ENCODE assay signal across 13 mouse cellular contexts in the genomic region with DNA sequence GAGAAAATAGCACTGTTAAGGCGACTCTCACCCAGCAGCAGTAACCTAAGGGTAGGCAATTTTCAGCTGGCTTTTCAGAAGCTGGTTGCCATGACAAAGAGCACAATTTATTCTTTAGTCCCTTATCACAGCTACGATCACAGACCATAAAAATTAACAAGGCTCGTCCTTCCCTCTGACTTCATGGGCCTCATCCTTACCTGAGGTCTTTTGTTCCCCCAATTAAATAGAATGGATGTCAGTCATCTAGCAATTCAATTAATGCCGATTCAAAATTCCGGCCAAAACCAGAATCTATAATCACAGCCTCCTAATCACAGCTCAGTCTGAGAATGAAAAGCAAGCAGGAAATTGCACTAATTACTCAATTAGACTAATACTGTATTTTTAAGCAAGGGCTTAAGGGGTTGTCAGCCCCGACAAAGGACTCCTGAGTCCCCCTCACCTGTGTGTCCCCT. TPM values are rescaled to one million over a fixed set of nuclear protein-coding genes. Genes with fewer than 3 reads are reported as not detected.
DNase-seq lines count a peak whose midpoint lies in the region; ATAC-seq and TF ChIP-seq lines count a peak whose summit lies in the region.
"Had no signal": no experiment of that assay in that cellular context is flagged by ENCODE, and none has a peak within 500 bp of the region (broad histone marks: within the 10 kb centered on the region; RNA-seq: fewer than 3 reads in every experiment).

No protein-coding gene starts in this region.

- peak overlapping the region; percentile 87 for H3K27ac ChIP-seq in kidney, embryonic 16.5 days (ENCODE audit: low read length)
- peak overlapping the region; percentile 87 for H3K27ac ChIP-seq in embryonic facial prominence, embryonic 15.5 days (replicated peaks)
- H3K27ac ChIP-seq in hindbrain, postnatal 0 days, result peak overlapping the region; percentile 67; the same call in 1 of the 2 replicates
- H3K27ac ChIP-seq in neural tube, embryonic 12.5 days, result peak overlapping the region; percentile 11; the same call in 1 of the 2 replicates

- peaks cover 48% of the 10 kb centered on the region for H3K4me1 ChIP-seq in kidney, embryonic 16.5 days (ENCODE audit: insufficient read depth, low read length)
- H3K4me1 ChIP-seq in embryonic facial prominence, embryonic 15.5 days, result peaks cover 49% of the 10 kb centered on the region
- peaks cover 10% of the 10 kb centered on the region for H3K4me1 ChIP-seq in hindbrain, postnatal 0 days (ENCODE audit: insufficient read depth, low read length)
- peaks cover 48% of the 10 kb centered on the region for H3K4me1 ChIP-seq in neural tube, embryonic 12.5 days

- H3K27me3 ChIP-seq in kidney, embryonic 16.5 days (ENCODE audit: insufficient read depth, low read length), result no peaks in the 10 kb centered on the region
- H3K27me3 ChIP-seq in embryonic facial prominence, embryonic 15.5 days, result no peaks in the 10 kb centered on the region
- no peaks in the 10 kb centered on the region for H3K27me3 ChIP-seq in hindbrain, postnatal 0 days (ENCODE audit: insufficient read depth, low read length)
- no peaks in the 10 kb centered on the region for H3K27me3 ChIP-seq in neural tube, embryonic 12.5 days (replicated peaks)

- H3K4me3 ChIP-seq in kidney, embryonic 16.5 days (ENCODE audit: low read length), result no peak overlapping the region
- H3K4me3 ChIP-seq in embryonic facial prominence, embryonic 15.5 days (replicated peaks), result no peak overlapping the region
- H3K4me3 ChIP-seq in hindbrain, postnatal 0 days (ENCODE audit: low read length), result no peak overlapping the region
- no peak overlapping the region for H3K4me3 ChIP-seq in neural tube, embryonic 12.5 days

- no peak for TF ChIP-seq CTCF in hindbrain, postnatal 0 days (IDR thresholded peaks at IDR 0.05; ENCODE audit: low read depth)

- 27% methylated on average over 6 of the region's 6 CpGs for WGBS in kidney, embryonic 16.5 days
- 49% methylated on average over 6 of the region's 6 CpGs for WGBS in embryonic facial prominence, embryonic 15.5 days
- WGBS in hindbrain, postnatal 0 days, result 29% methylated on average over 6 of the region's 6 CpGs
- WGBS in neural tube, embryonic 12.5 days, result 26% methylated on average over 6 of the region's 6 CpGs

- H3K9me3 ChIP-seq in kidney, embryonic 16.5 days (ENCODE audit: low read length), result no peaks in the 10 kb centered on the region
- H3K9me3 ChIP-seq in embryonic facial prominence, embryonic 15.5 days (replicated peaks), result no peaks in the 10 kb centered on the region
- no peaks in the 10 kb centered on the region for H3K9me3 ChIP-seq in hindbrain, postnatal 0 days (ENCODE audit: low read length)
- H3K9me3 ChIP-seq in neural tube, embryonic 12.5 days, result no peaks in the 10 kb centered on the region

- peak; percentile 16; the same call in 1 of the 2 replicates for ATAC-seq in kidney, embryonic 16.5 days (ENCODE audit: low FRiP score, low TSS enrichment)
- no peak for ATAC-seq in embryonic facial prominence, embryonic 15.5 days (ENCODE audit: insufficient number of reproducible peaks, low FRiP score, low TSS enrichment, low read depth)
- 0 out of 2 replicates have a peak, but pooled peaks have one; percentile 41 for ATAC-seq in hindbrain, postnatal 0 days
- peak; percentile 39; the same call in 1 of the 2 replicates for ATAC-seq in neural tube, embryonic 12.5 days (ENCODE audit: low FRiP score, low read depth)
- ATAC-seq in megakaryocyte progenitor cell, adult 5-6 weeks (replicated peaks; ENCODE audit: poor library complexity), result no peak

- H3K36me3 ChIP-seq in kidney, embryonic 16.5 days (ENCODE audit: insufficient read depth, low read length), result no peaks in the 10 kb centered on the region
- no peaks in the 10 kb centered on the region for H3K36me3 ChIP-seq in embryonic facial prominence, embryonic 15.5 days
- no peaks in the 10 kb centered on the region for H3K36me3 ChIP-seq in hindbrain, postnatal 0 days (ENCODE audit: insufficient read depth, low read length)
- H3K36me3 ChIP-seq in neural tube, embryonic 12.5 days, result no peaks in the 10 kb centered on the region

- DNase-seq in kidney, adult 8-10 months, result no peak
- peak; percentile 37 for DNase-seq in hindbrain, postnatal 0 days (ENCODE audit: low spot score)
- DNase-seq in layer of hippocampus, postnatal 14 days (ENCODE audit: low spot score in 2 of 2), result no peak
- no peak for DNase-seq in gastrocnemius, postnatal 25 days
- DNase-seq: heart, postnatal 14 days; right cerebral cortex, postnatal 25 days; thymus, postnatal 25 days had no signal

- no peak overlapping the region for H3K4me2 ChIP-seq in kidney, embryonic 16.5 days (replicated peaks; ENCODE audit: low read depth, low read length)
- no peak overlapping the region for H3K4me2 ChIP-seq in embryonic facial prominence, embryonic 15.5 days (replicated peaks)
- H3K4me2 ChIP-seq in hindbrain, postnatal 0 days (ENCODE audit: low read depth, low read length), result no peak overlapping the region
- no peak overlapping the region for H3K4me2 ChIP-seq in neural tube, embryonic 12.5 days (replicated peaks)

- no peak overlapping the region; the same call in 1 of the 2 replicates for H3K9ac ChIP-seq in kidney, embryonic 16.5 days (replicated peaks; ENCODE audit: low read length)
- H3K9ac ChIP-seq in embryonic facial prominence, embryonic 15.5 days, result no peak overlapping the region
- H3K9ac ChIP-seq in hindbrain, postnatal 0 days (replicated peaks; ENCODE audit: low read length), result no peak overlapping the region
- no peak overlapping the region for H3K9ac ChIP-seq in neural tube, embryonic 12.5 days

RNA-seq across cellular contexts. Expression of a gene that starts 15.4 kb away (rescaled TPM):
- polyA plus RNA-seq in kidney, embryonic 16.5 days (2015; fragmentation: Nextera tagmentation; extraction: Ambion mirVana), result 1.8 and 2.4 TPM in 2 replicates
- polyA plus RNA-seq in embryonic facial prominence, embryonic 15.5 days (2015; fragmentation: Nextera tagmentation; extraction: Ambion mirVana), result 0.98 and 1.2 TPM in 2 replicates
- total RNA-seq in hindbrain, postnatal 0 days (2014; rRNA removed), result 0.68 and 0.84 TPM in 2 replicates
- polyA plus RNA-seq in hindbrain, postnatal 0 days (2015; fragmentation: Nextera tagmentation; extraction: Ambion mirVana), result 0.40 and 0.68 TPM in 2 replicates
- polyA plus RNA-seq in neural tube, embryonic 12.5 days (2016; fragmentation: Nextera tagmentation; extraction: Ambion mirVana), result 0.18 and 0.37 TPM in 2 replicates
- total RNA-seq in megakaryocyte progenitor cell, adult 5-6 weeks (2015), result not detected in 2 replicates
- total RNA-seq in megakaryocyte progenitor cell, adult 5-6 weeks (2017), result not detected in 2 replicates
- not detected for total RNA-seq in layer of hippocampus, postnatal 14 days (2021)
- total RNA-seq in gastrocnemius, postnatal 25 days (2021), result not detected
- total RNA-seq: layer of hippocampus, postnatal 25 days; megakaryocyte, adult 5-6 weeks had no signal

RNA-seq across cellular contexts. Expression of a gene that starts 39.1 kb away (rescaled TPM):
- 20.6 and 21.6 TPM in 2 replicates for polyA plus RNA-seq in kidney, embryonic 16.5 days (2015; fragmentation: Nextera tagmentation; extraction: Ambion mirVana)
- 30.9 and 33.1 TPM in 2 replicates for polyA plus RNA-seq in embryonic facial prominence, embryonic 15.5 days (2015; fragmentation: Nextera tagmentation; extraction: Ambion mirVana)
- total RNA-seq in hindbrain, postnatal 0 days (2014; rRNA removed), result 6.1 and 9.8 TPM in 2 replicates
- 8.2 TPM in 2 replicates for polyA plus RNA-seq in hindbrain, postnatal 0 days (2015; fragmentation: Nextera tagmentation; extraction: Ambion mirVana)
- 17.9 and 21.6 TPM in 2 replicates for polyA plus RNA-seq in neural tube, embryonic 12.5 days (2016; fragmentation: Nextera tagmentation; extraction: Ambion mirVana)
- 7.5 and 10.2 TPM in 2 replicates for total RNA-seq in megakaryocyte progenitor cell, adult 5-6 weeks (2015)
- 5.2 and 8.4 TPM in 2 replicates for total RNA-seq in megakaryocyte progenitor cell, adult 5-6 weeks (2017)
- 1 to 10 TPM; 4.9 to 6.7 TPM for total RNA-seq in layer of hippocampus, postnatal 14 days (2021)
- 1 to 10 TPM; 1.4 to 2.1 TPM for total RNA-seq in gastrocnemius, postnatal 25 days (2021)

RNA-seq across cellular contexts. Expression of a gene that starts 43.6 kb away (rescaled TPM):
- 0.64 and 0.66 TPM in 2 replicates for polyA plus RNA-seq in kidney, embryonic 16.5 days (2015; fragmentation: Nextera tagmentation; extraction: Ambion mirVana)
- polyA plus RNA-seq in embryonic facial prominence, embryonic 15.5 days (2015; fragmentation: Nextera tagmentation; extraction: Ambion mirVana), result 0.43 and 1.3 TPM in 2 replicates
- not detected in 2 replicates for total RNA-seq in hindbrain, postnatal 0 days (2014; rRNA removed)
- polyA plus RNA-seq in hindbrain, postnatal 0 days (2015; fragmentation: Nextera tagmentation; extraction: Ambion mirVana), result 0.14 TPM in 1 of 2 replicates, not detected in the other
- not detected in 2 replicates for polyA plus RNA-seq in neural tube, embryonic 12.5 days (2016; fragmentation: Nextera tagmentation; extraction: Ambion mirVana)
- total RNA-seq in megakaryocyte progenitor cell, adult 5-6 weeks (2015), result not detected in 2 replicates
- total RNA-seq in megakaryocyte progenitor cell, adult 5-6 weeks (2017), result not detected in 2 replicates
- total RNA-seq in layer of hippocampus, postnatal 14 days (2021), result not detected
- total RNA-seq in gastrocnemius, postnatal 25 days (2021), result not detected
- total RNA-seq: heart, postnatal 14 days; layer of hippocampus, postnatal 25 days; megakaryocyte, adult 5-6 weeks had no signal

Comparison
In these comparisons a context has a peak if more than half of its experiments do, and no peak if none do; other contexts are left out.
1. ATAC-seq: peak in kidney, embryonic 16.5 days (single experiment), hindbrain, postnatal 0 days (single experiment) and neural tube, embryonic 12.5 days (single experiment); none in embryonic facial prominence, embryonic 15.5 days (single experiment) and megakaryocyte progenitor cell, adult 5-6 weeks (single experiment).
2. H3K27ac ChIP-seq: peak in every context shown above with its lines; median percentile 87 in kidney, embryonic 16.5 days; 87 in embryonic facial prominence, embryonic 15.5 days; 67 in hindbrain, postnatal 0 days; 11 in neural tube, embryonic 12.5 days.